ENCODE assay signal across 20 mouse cellular contexts in genomic region chr13:62893044-62893842, GRCm38 (mm10). TPM values are rescaled to one million over a fixed set of nuclear protein-coding genes. Genes with fewer than 3 reads are reported as not detected.
DNase-seq lines count a peak whose midpoint lies in the region; ATAC-seq and TF ChIP-seq lines count a peak whose summit lies in the region.
"Had no signal": no experiment of that assay in that cellular context is flagged by ENCODE, and none has a peak within 500 bp of the region (broad histone marks: within the 10 kb centered on the region; RNA-seq: fewer than 3 reads in every experiment).

No protein-coding gene starts in this region.

- no peak for TF ChIP-seq POLR2A in kidney, adult 2 months (IDR thresholded peaks at IDR 0.05; ENCODE audit: low read depth, low read length)

- no peak overlapping the region for H3K4me2 ChIP-seq in kidney, embryonic 15.5 days
- H3K4me2 ChIP-seq in stomach, embryonic 15.5 days, result no peak overlapping the region
- no peak overlapping the region for H3K4me2 ChIP-seq in stomach, postnatal 0 days (replicated peaks; ENCODE audit: low read depth)
- H3K4me2 ChIP-seq: neural tube, embryonic 13.5 days had no signal

- H3K4me1 ChIP-seq in kidney, adult 2 months (ENCODE audit: control insufficient read depth, insufficient read depth, low read length), result peaks cover 12% of the 10 kb centered on the region
- peaks cover 2% of the 10 kb centered on the region for H3K4me1 ChIP-seq in kidney, embryonic 15.5 days
- no peaks in the 10 kb centered on the region for H3K4me1 ChIP-seq in stomach, embryonic 15.5 days
- H3K4me1 ChIP-seq in stomach, postnatal 0 days (replicated peaks; ENCODE audit: control insufficient read depth, insufficient read depth), result no peaks in the 10 kb centered on the region

- no peak overlapping the region for H3K9ac ChIP-seq in kidney, embryonic 15.5 days
- H3K9ac ChIP-seq in stomach, embryonic 15.5 days, result no peak overlapping the region
- no peak overlapping the region for H3K9ac ChIP-seq in stomach, postnatal 0 days (ENCODE audit: low read length)
- H3K9ac ChIP-seq: liver, postnatal 0 days; neural tube, embryonic 13.5 days had no signal

- H3K27ac ChIP-seq in kidney, adult 2 months (ENCODE audit: insufficient read depth, low read depth, low read length), result peak overlapping the region; percentile 100
- no peak overlapping the region for H3K27ac ChIP-seq in kidney, embryonic 15.5 days
- H3K27ac ChIP-seq in stomach, embryonic 15.5 days, result no peak overlapping the region
- H3K27ac ChIP-seq in stomach, postnatal 0 days (replicated peaks), result no peak overlapping the region
- H3K27ac ChIP-seq: heart, adult 2 months; neural tube, embryonic 13.5 days had no signal

- H3K4me3 ChIP-seq in kidney, adult 2 months (ENCODE audit: insufficient read depth, low read depth, low read length), result no peak overlapping the region
- no peak overlapping the region for H3K4me3 ChIP-seq in kidney, embryonic 15.5 days (replicated peaks)
- H3K4me3 ChIP-seq in stomach, embryonic 15.5 days (replicated peaks), result no peak overlapping the region
- H3K4me3 ChIP-seq in stomach, postnatal 0 days (ENCODE audit: low read depth, low read length), result no peak overlapping the region
- H3K4me3 ChIP-seq: heart, adult 2 months; neural tube, embryonic 13.5 days had no signal

- no peaks in the 10 kb centered on the region for H3K36me3 ChIP-seq in kidney, adult 2 months (ENCODE audit: control insufficient read depth, insufficient read depth, low read length)
- no peaks in the 10 kb centered on the region for H3K36me3 ChIP-seq in kidney, embryonic 15.5 days
- H3K36me3 ChIP-seq in stomach, embryonic 15.5 days, result no peaks in the 10 kb centered on the region
- H3K36me3 ChIP-seq in stomach, postnatal 0 days (ENCODE audit: control insufficient read depth, insufficient read depth, low read length), result no peaks in the 10 kb centered on the region
- H3K36me3 ChIP-seq: neural tube, embryonic 13.5 days had no signal

- ATAC-seq in kidney, embryonic 15.5 days (replicated peaks; ENCODE audit: low FRiP score), result no peak
- ATAC-seq in stomach, embryonic 15.5 days (ENCODE audit: insufficient read depth, low FRiP score, low read depth), result 0 out of 2 replicates have a peak, but pooled peaks have one; percentile 10
- no peak for ATAC-seq in stomach, postnatal 0 days (ENCODE audit: low FRiP score, low TSS enrichment)
- ATAC-seq: forebrain, embryonic 16.5 days; liver, postnatal 0 days had no signal

- TF ChIP-seq EP300 in stomach, postnatal 0 days (optimal IDR thresholded peaks at IDR 0.05), result no peak

- no peaks in the 10 kb centered on the region; the same call in 1 of the 2 replicates for H3K9me3 ChIP-seq in kidney, embryonic 15.5 days (replicated peaks)
- no peaks in the 10 kb centered on the region for H3K9me3 ChIP-seq in stomach, embryonic 15.5 days
- no peaks in the 10 kb centered on the region for H3K9me3 ChIP-seq in stomach, postnatal 0 days (ENCODE audit: control insufficient read depth, low read length)
- H3K9me3 ChIP-seq: neural tube, embryonic 13.5 days had no signal

- peak; percentile 91 for DNase-seq in kidney, adult 2 months
- DNase-seq in stomach, postnatal 0 days (ENCODE audit: low spot score), result no peak
- peak; percentile 63 for DNase-seq in kidney, postnatal 10 days
- no peak for DNase-seq in right cerebral cortex, postnatal 14 days
- DNase-seq in layer of hippocampus, postnatal 36 days, result no peak
- DNase-seq: adrenal gland, postnatal 10 days; B cell, adult 2 months; cerebellum, adult 11 months; cerebellum, postnatal 36 days; heart, adult 2 months; liver, postnatal 0 days; right cerebral cortex, postnatal 25 days; thymus, postnatal 4 days had no signal

- 61% methylated on average over 9 of the region's 9 CpGs for WGBS in kidney, adult 2 months
- 77% methylated on average over 9 of the region's 9 CpGs for WGBS in kidney, embryonic 15.5 days
- 69% methylated on average over 9 of the region's 9 CpGs for WGBS in stomach, embryonic 15.5 days
- whole genome bisulfite sequencing in stomach, postnatal 0 days, result 70% methylated on average over 9 of the region's 9 CpGs

- H3K27me3 ChIP-seq in kidney, adult 2 months (replicated peaks; ENCODE audit: control insufficient read depth, insufficient read depth, low read length), result no peaks in the 10 kb centered on the region
- peaks cover 18% of the 10 kb centered on the region for H3K27me3 ChIP-seq in kidney, embryonic 15.5 days
- H3K27me3 ChIP-seq in stomach, embryonic 15.5 days (replicated peaks), result peaks cover 5% of the 10 kb centered on the region; the same call in 1 of the 2 replicates
- H3K27me3 ChIP-seq in stomach, postnatal 0 days (ENCODE audit: control insufficient read depth, insufficient read depth, low read length), result no peaks in the 10 kb centered on the region

- no peak for TF ChIP-seq CTCF in kidney, adult 2 months (conservative IDR thresholded peaks at IDR 0.05; ENCODE audit: insufficient read depth, insufficient read length, low read depth, low read length)
- TF ChIP-seq CTCF in stomach, postnatal 0 days (IDR thresholded peaks at IDR 0.05; ENCODE audit: low read depth), result no peak

RNA-seq across cellular contexts. Expression of gene Fbp1, which starts 5.2 kb away (rescaled TPM):
- polyA plus RNA-seq in kidney, adult 2 months (2012; rRNA removed), result 1,525 and 1,684 TPM in 2 replicates
- 42.4 and 48.6 TPM in 2 replicates for polyA plus RNA-seq in kidney, embryonic 15.5 days (2015; fragmentation: Nextera tagmentation; extraction: Ambion mirVana)
- 2.3 and 2.9 TPM in 2 replicates for polyA plus RNA-seq in stomach, embryonic 15.5 days (2015; fragmentation: Nextera tagmentation; extraction: Ambion mirVana)
- polyA plus RNA-seq in stomach, postnatal 0 days (2015; fragmentation: Nextera tagmentation; extraction: Ambion mirVana), result 3.8 and 5.8 TPM in 2 replicates
- total RNA-seq in layer of hippocampus, postnatal 36 days (2021), result under 1 TPM in 1 of 2 experiments, not detected in 1; 0.40 TPM
- total RNA-seq: heart, adult 2 months had no signal
- polyA plus RNA-seq: embryonic facial prominence, embryonic 11.5 days; forebrain, embryonic 16.5 days; hindbrain, embryonic 11.5 days had no signal

RNA-seq across cellular contexts. Expression of gene Fbp2, which starts 35.0 kb away (rescaled TPM):
- 28.8 and 35.3 TPM in 2 replicates for polyA plus RNA-seq in kidney, adult 2 months (2012; rRNA removed)
- polyA plus RNA-seq in kidney, embryonic 15.5 days (2015; fragmentation: Nextera tagmentation; extraction: Ambion mirVana), result 14.2 and 14.3 TPM in 2 replicates
- 87.8 and 98.7 TPM in 2 replicates for polyA plus RNA-seq in stomach, embryonic 15.5 days (2015; fragmentation: Nextera tagmentation; extraction: Ambion mirVana)
- 143 and 146 TPM in 2 replicates for polyA plus RNA-seq in stomach, postnatal 0 days (2015; fragmentation: Nextera tagmentation; extraction: Ambion mirVana)
- total RNA-seq in layer of hippocampus, postnatal 36 days (2021), result not detected
- total RNA-seq: monocyte, adult 5-6 weeks had no signal
- polyA plus RNA-seq: hindbrain, embryonic 11.5 days had no signal

Comparison
In these comparisons a context has a peak if more than half of its experiments do, and no peak if none do; other contexts are left out.
1. RNA of gene Fbp1, which starts 5.2 kb away (polyA plus RNA-seq): 1,525 to 1,684 TPM in kidney, adult 2 months; 42.4 to 48.6 TPM in kidney, embryonic 15.5 days, 3.8 to 5.8 TPM in stomach, postnatal 0 days and 2.3 to 2.9 TPM in stomach, embryonic 15.5 days; every median in the first group is over 10 times any median in the second.
2. DNase-seq: peak in kidney, adult 2 months (single experiment) and kidney, postnatal 10 days (single experiment); none in stomach, postnatal 0 days (single experiment), right cerebral cortex, postnatal 14 days (single experiment) and layer of hippocampus, postnatal 36 days (0 of 2).